Comparison of ENCODE assay signal across 7 mouse cellular contexts in genomic region chr6:120114698-120115097, GRCm38 (mm10). TPM values are rescaled to one million over a fixed set of nuclear protein-coding genes. Genes with fewer than 3 reads are reported as not detected.
DNase-seq lines count a peak whose midpoint lies in the region; ATAC-seq lines count a peak whose summit lies in the region.

No protein-coding gene starts in this region.

- ATAC-seq in CD4-positive, CD25-positive, alpha-beta regulatory T cell, adult 4 months = peak; percentile 5
- peak; percentile 36 for ATAC-seq in lung, embryonic 16.5 days (ENCODE audit: low read depth)

- WGBS in lung, embryonic 16.5 days = 13% methylated on average over 7 of the region's 7 CpGs

- peak overlapping the region; percentile 81 for H3K27ac ChIP-seq in lung, embryonic 16.5 days (ENCODE audit: low read length)

- H3K4me3 ChIP-seq in lung, embryonic 16.5 days (ENCODE audit: low read length) = no peak overlapping the region

- peaks cover 29% of the 10 kb centered on the region for H3K4me1 ChIP-seq in lung, embryonic 16.5 days (replicated peaks; ENCODE audit: control insufficient read depth, insufficient read depth, low read length)

- no peaks in the 10 kb centered on the region for H3K36me3 ChIP-seq in lung, embryonic 16.5 days (ENCODE audit: control insufficient read depth, insufficient read depth, low read length)

- H3K27me3 ChIP-seq in lung, embryonic 16.5 days (ENCODE audit: control insufficient read depth, insufficient read depth, low read depth, low read length) = no peaks in the 10 kb centered on the region

- peak; percentile 42 to 52 for DNase-seq in adrenal gland, adult 18-20 months (ENCODE audit: low spot score in 2 of 2)
- DNase-seq in gastrocnemius, postnatal 4 days (ENCODE audit: low spot score in 2 of 2) = peak; percentile 44 to 78
- DNase-seq in kidney, adult 9 months = peak; percentile 76
- peak; percentile 32 for DNase-seq in testis, postnatal 14 days (ENCODE audit: low spot score)
- no peak for DNase-seq in c-Kit-positive CD71-positive TER-119-positive erythroid progenitor cells, embryonic 14.5 days (ENCODE audit: low spot score)

- no peaks in the 10 kb centered on the region for H3K9me3 ChIP-seq in lung, embryonic 16.5 days (ENCODE audit: control insufficient read depth, low read length)

- peak overlapping the region; percentile 19 for H3K4me2 ChIP-seq in lung, embryonic 16.5 days (ENCODE audit: low read depth, low read length)

- H3K9ac ChIP-seq in lung, embryonic 16.5 days (ENCODE audit: low read length) = peak overlapping the region; percentile 3; the same call in 1 of the 2 replicates

RNA-seq across cellular contexts. Expression of gene Ninj2, which starts 21.5 kb away (rescaled TPM):
- 1 to 10 TPM; 1.2 to 2.3 TPM for polyA plus RNA-seq in CD4-positive, CD25-positive, alpha-beta regulatory T cell, adult 4 months (2017; shearing (Covaris generic))
- not detected for total RNA-seq in adrenal gland, adult 18-20 months (2021)
- not detected for total RNA-seq in gastrocnemius, postnatal 4 days (2021)
- polyA plus RNA-seq in lung, embryonic 16.5 days (2015; fragmentation: Nextera tagmentation; extraction: Ambion mirVana) = 0.54 and 0.63 TPM in 2 replicates
